8 mouse cellular contexts compared by ENCODE assay signal in the genomic region with DNA sequence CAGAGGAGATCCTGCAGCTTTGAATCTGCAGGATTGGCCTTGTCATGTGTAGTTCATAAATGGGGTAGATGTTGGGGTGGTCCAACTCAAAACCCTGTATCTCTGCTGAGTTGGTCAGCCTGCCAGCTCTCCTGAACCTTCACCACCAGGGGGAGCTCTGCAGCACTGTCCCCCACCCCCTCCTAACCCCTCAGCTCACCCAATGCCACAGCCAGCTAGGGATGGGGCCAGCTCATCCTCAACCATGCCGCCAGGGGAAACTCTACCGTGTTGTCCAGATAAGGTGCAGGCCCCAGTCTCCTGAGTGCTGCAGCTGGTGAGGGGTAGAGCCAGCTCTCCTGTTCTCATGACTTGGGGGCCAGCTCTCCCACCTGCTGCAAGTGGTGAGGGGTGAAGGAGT.
DNase-seq lines count a peak whose midpoint lies in the region; ATAC-seq lines count a peak whose summit lies in the region.

No protein-coding gene starts in this region.

- no peaks in the 10 kb centered on the region for H3K36me3 ChIP-seq in embryonic facial prominence, embryonic 11.5 days (replicated peaks; ENCODE audit: control insufficient read depth, insufficient read depth, low read depth, low read length)
- no peaks in the 10 kb centered on the region for H3K36me3 ChIP-seq in splenic B cell, adult 2 months (ENCODE audit: control insufficient read depth, insufficient read depth, low read length, poor library complexity, severe bottlenecking)

- H3K27me3 ChIP-seq in embryonic facial prominence, embryonic 11.5 days (ENCODE audit: control insufficient read depth, insufficient read depth, low read length): no peaks in the 10 kb centered on the region
- H3K27me3 ChIP-seq in splenic B cell, adult 2 months (ENCODE audit: control insufficient read depth, insufficient read depth, low read length, poor library complexity, severe bottlenecking): no peaks in the 10 kb centered on the region

- H3K9me3 ChIP-seq in embryonic facial prominence, embryonic 11.5 days (replicated peaks; ENCODE audit: control insufficient read depth, low read length): no peaks in the 10 kb centered on the region

- H3K4me2 ChIP-seq in embryonic facial prominence, embryonic 11.5 days (ENCODE audit: low read depth, low read length): no peak overlapping the region

- no peak overlapping the region for H3K27ac ChIP-seq in embryonic facial prominence, embryonic 11.5 days (replicated peaks; ENCODE audit: low read depth, low read length)

- no peak for DNase-seq in cerebellum, adult 9-11 months
- DNase-seq in urinary bladder, postnatal 10 days (ENCODE audit: low spot score): peak; percentile 9
- DNase-seq in urinary bladder, adult 2 months (ENCODE audit: low spot score): no peak
- DNase-seq in embryonic facial prominence, embryonic 11.5 days (ENCODE audit: low spot score): peak; percentile 57
- peak; percentile 19 for DNase-seq in kidney, adult 9 months
- DNase-seq in lung, postnatal 36 days: peak; percentile 58
- DNase-seq in splenic B cell, adult 2 months (ENCODE audit: low read depth, low spot score): peak; percentile 71

- ATAC-seq in cerebellum, adult (ENCODE audit: insufficient number of reproducible peaks, low FRiP score, low TSS enrichment): 0 out of 2 replicates have a peak, but pooled peaks have one; percentile 26
- ATAC-seq in embryonic facial prominence, embryonic 11.5 days (replicated peaks; ENCODE audit: insufficient number of reproducible peaks, low FRiP score, low TSS enrichment, low read depth): no peak

- H3K4me3 ChIP-seq in embryonic facial prominence, embryonic 11.5 days (ENCODE audit: low read depth, low read length): no peak overlapping the region

- no peak overlapping the region for H3K9ac ChIP-seq in embryonic facial prominence, embryonic 11.5 days (replicated peaks; ENCODE audit: low read length)

- H3K4me1 ChIP-seq in embryonic facial prominence, embryonic 11.5 days (ENCODE audit: control insufficient read depth, insufficient read depth, low read length): no peaks in the 10 kb centered on the region

- WGBS in embryonic facial prominence, embryonic 11.5 days: 15% methylated on average over 2 of the region's 2 CpGs

Comparison
In these comparisons a context has a peak if more than half of its experiments do, and no peak if none do; other contexts are left out.
1. DNase-seq: peak in urinary bladder, postnatal 10 days (single experiment), embryonic facial prominence, embryonic 11.5 days (single experiment), kidney, adult 9 months (single experiment), lung, postnatal 36 days (single experiment) and splenic B cell, adult 2 months (single experiment); none in cerebellum, adult 9-11 months (single experiment) and urinary bladder, adult 2 months (single experiment).